Mouse (Mus musculus) lung, embryonic 15.5 days (tissue): ENCODE measurements around the gene Pbx1. TPM values are rescaled to one million over a fixed set of nuclear protein-coding genes. Genes with fewer than 3 reads are reported as not detected.

ENCODE experiments used
- ATAC-seq: fragments of 200-750 bp; cut with Nextera tagmentation; 2 replicates; pipeline ENCODE4 v1.8.0; 2017; ENCODE audit warnings: moderate number of reproducible peaks, borderline replicate concordance; ENCODE audit not compliant: low FRiP score, low TSS enrichment; ENCODE audit errors: extremely low read depth
- H3K27ac ChIP-seq: fragments of 300-500 bp; sonication (generic); 2 replicates; pipeline ENCODE4 v1.5.1; 2015; ENCODE audit warnings: moderate library complexity, mild to moderate bottlenecking, inconsistent platforms
- H3K27me3 ChIP-seq: fragments of 300-500 bp; sonication (generic); 2 replicates; pipeline ENCODE4 v1.6.1; 2015; ENCODE audit warnings: inconsistent platforms
- H3K36me3 ChIP-seq: fragments of 300-500 bp; sonication (generic); 2 replicates; pipeline ENCODE4 v1.6.1; 2015; ENCODE audit warnings: inconsistent platforms
- H3K4me1 ChIP-seq: fragments of 300-500 bp; sonication (generic); 2 replicates; pipeline ENCODE4 v1.6.1; 2015; ENCODE audit warnings: inconsistent platforms
- H3K4me2 ChIP-seq: fragments of 300-500 bp; sonication (generic); 2 replicates; pipeline ENCODE4 v1.6.1; 2015; ENCODE audit warnings: inconsistent platforms, mild to moderate bottlenecking, moderate library complexity
- H3K4me3 ChIP-seq: fragments of 300-500 bp; sonication (generic); 2 replicates; pipeline ENCODE4 v1.5.1; 2015; ENCODE audit warnings: mild to moderate bottlenecking, inconsistent platforms
- H3K9ac ChIP-seq: fragments of 300-500 bp; sonication (generic); 2 replicates; pipeline ENCODE4 v1.6.1; 2015; ENCODE audit warnings: inconsistent platforms
- H3K9me3 ChIP-seq: fragments of 300-500 bp; sonication (generic); 2 replicates; pipeline ENCODE4 v1.6.1; 2016; ENCODE audit warnings: inconsistent platforms
- WGBS: fragments of 180-500 bp; shearing (Covaris S2); methylation state at CpG from one replicate; pipeline ENCODE4 v1.1.7; 2015; 5-methylcytosine and 5-hydroxymethylcytosine counted together
- polyA plus RNA-seq: library from polyadenylated mRNA; unstranded; fragments of >200 nt; fragmentation: Nextera tagmentation; extraction: Ambion mirVana; gene quantifications from 2 replicates; pipeline ENCODE4 v1.2.1, GENCODE M21; 2015

Gene Pbx1
- polyA plus RNA-seq, 1 experiment from 2014 or later = 40.6 TPM

DNA sequence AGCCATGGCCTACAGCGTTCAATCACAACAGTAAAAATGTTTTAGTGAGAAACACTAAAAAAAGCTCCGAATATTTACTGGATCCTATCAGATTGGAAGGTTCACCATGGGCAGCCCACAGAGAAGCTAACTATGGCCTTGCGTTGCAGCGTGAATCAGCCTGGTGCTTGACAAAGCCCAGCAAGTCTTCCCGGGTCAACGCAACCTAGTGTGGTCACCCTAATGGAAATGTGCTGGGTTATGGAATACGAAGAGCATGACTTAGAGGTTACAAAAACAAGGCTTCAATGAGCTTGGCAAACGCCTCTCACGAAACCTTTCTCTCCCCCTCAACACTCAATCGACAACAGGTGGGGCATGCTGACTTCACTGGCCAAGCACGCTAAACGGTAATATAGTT is 188.3 kb downstream of the Pbx1 start:
- ATAC-seq = no peak
- H3K4me1 ChIP-seq = peaks cover 53% of the 10 kb centered on the region
- no peaks in the 10 kb centered on the region for H3K9me3 ChIP-seq
- 70% methylated on average over 12 of the region's 12 CpGs for WGBS
- no peaks in the 10 kb centered on the region for H3K36me3 ChIP-seq
- H3K27me3 ChIP-seq = no peaks in the 10 kb centered on the region
- H3K4me2 ChIP-seq = no peak overlapping the region
- no peak overlapping the region for H3K4me3 ChIP-seq
- H3K9ac ChIP-seq = no peak overlapping the region
- no peak overlapping the region for H3K27ac ChIP-seq

DNA sequence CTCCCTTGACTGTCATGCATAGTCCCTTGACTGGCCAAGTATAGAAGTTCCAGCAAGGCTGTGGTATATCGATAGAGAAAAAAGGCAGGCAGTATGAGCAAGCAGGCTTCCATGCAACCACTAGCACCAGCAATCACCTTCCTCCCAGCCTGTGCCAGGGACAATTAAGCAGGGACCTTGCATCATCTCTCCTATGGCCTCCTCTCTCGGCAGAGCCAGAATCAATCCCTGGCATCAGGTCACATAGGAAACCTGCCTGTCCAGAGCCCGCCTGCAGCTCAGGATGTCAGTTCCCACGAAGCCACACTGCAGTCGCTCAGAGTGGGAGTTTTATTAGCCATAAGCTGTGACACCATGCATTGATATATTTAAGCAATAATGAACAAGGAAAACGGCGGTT is 189.0 kb downstream of the Pbx1 start:
- no peak overlapping the region for H3K9ac ChIP-seq
- H3K4me2 ChIP-seq = no peak overlapping the region
- H3K9me3 ChIP-seq = no peaks in the 10 kb centered on the region
- no peaks in the 10 kb centered on the region for H3K27me3 ChIP-seq
- H3K4me1 ChIP-seq = peaks cover 48% of the 10 kb centered on the region
- 79% methylated on average over 7 of the region's 7 CpGs for WGBS
- H3K36me3 ChIP-seq = no peaks in the 10 kb centered on the region
- no peak for ATAC-seq
- no peak overlapping the region for H3K27ac ChIP-seq
- H3K4me3 ChIP-seq = no peak overlapping the region

DNA sequence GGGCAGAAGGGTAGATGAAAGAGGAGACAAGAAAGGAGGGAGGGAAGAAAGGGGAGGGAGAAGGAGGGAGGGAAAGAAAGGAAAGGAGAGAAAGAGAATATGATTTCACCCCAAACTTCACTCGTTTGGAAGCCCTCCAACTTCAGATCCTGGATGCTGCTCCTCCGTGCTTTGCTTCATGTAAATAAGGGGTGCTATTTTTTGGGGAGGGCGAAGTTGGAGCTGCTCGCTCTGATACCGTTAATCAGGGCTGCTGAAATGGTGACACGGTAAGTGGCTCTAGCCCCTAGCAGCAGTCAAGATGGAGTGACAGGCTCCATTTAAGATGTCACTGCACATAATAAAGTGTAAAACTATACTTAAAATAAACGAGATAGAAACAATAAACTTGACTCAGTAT is 190.8 kb downstream of the Pbx1 start:
- peaks cover 31% of the 10 kb centered on the region for H3K4me1 ChIP-seq
- no peaks in the 10 kb centered on the region for H3K9me3 ChIP-seq
- H3K36me3 ChIP-seq = 0 out of 2 replicates have a peak, but pooled peaks cover under 1% of the 10 kb centered on the region
- H3K9ac ChIP-seq = no peak overlapping the region
- no peak for ATAC-seq
- H3K27ac ChIP-seq = no peak overlapping the region
- peak overlapping the region; percentile 11; the same call in 1 of the 2 replicates for H3K4me2 ChIP-seq
- H3K4me3 ChIP-seq = no peak overlapping the region
- 24% methylated on average over 7 of the region's 7 CpGs for WGBS
- no peaks in the 10 kb centered on the region for H3K27me3 ChIP-seq

DNA sequence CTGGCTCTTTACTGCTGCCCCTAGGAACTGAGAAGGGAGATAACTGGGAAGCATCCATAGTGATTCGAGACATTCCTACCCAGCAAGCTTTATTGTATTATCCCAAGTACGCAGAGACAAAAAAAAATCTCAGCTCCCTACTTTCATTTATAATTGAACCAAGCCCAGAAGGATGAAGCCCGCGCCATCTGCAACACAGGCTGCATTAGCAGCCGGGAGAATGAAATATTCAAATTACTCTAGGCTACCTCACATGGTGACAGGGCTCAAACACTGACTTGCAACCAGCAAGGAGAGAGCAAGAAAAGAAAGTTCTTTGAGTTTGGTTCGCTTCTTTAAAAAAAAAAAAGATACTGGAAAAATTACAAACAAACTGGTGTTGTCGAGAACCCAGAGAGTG is 191.2 kb downstream of the Pbx1 start:
- Histone ChIP-seq H3K4me1 (peaks cover 28% of the 10 kb centered on the region), H3K4me2 (no peak overlapping the region)

DNA sequence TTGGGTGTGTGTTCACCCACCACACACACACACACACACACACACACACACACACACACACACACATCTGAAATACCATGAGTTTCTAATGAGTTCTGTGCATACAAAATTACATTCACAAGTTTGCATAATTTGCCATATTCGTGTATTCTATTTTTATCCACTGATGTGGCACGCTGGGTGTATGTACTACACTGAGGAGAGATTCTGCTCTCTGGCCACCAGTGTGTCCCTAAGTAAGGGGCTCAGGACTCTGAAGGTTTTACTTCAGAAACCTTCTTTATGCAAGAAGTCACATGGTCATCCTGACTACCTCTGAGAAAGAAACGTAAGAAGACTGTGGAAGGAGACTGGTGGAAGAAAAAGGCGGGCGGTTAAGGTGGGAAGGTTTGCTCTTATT is 191.7 kb downstream of the Pbx1 start:
- Histone ChIP-seq H3K9me3 (no peaks in the 10 kb centered on the region), H3K27me3 (no peaks in the 10 kb centered on the region), H3K4me1 (peaks cover 24% of the 10 kb centered on the region), H3K9ac (no peak overlapping the region), H3K27ac (no peak overlapping the region), H3K4me2 (no peak overlapping the region), H3K4me3 (no peak overlapping the region), H3K36me3 (0 out of 2 replicates have a peak, but pooled peaks cover 4% of the 10 kb centered on the region)
- ATAC-seq = no peak
- WGBS = 72% methylated on average over 5 of the region's 5 CpGs

More for the DNA sequence above, 191.2 kb downstream of the Pbx1 start:
- no peaks in the 10 kb centered on the region for H3K9me3 ChIP-seq
- no peaks in the 10 kb centered on the region for H3K27me3 ChIP-seq
- H3K4me3 ChIP-seq = no peak overlapping the region
- H3K9ac ChIP-seq = no peak overlapping the region
- WGBS = 44% methylated on average over 7 of the region's 7 CpGs
- 0 out of 2 replicates have a peak, but pooled peaks cover 4% of the 10 kb centered on the region for H3K36me3 ChIP-seq
- H3K27ac ChIP-seq = no peak overlapping the region
- no peak for ATAC-seq

DNA sequence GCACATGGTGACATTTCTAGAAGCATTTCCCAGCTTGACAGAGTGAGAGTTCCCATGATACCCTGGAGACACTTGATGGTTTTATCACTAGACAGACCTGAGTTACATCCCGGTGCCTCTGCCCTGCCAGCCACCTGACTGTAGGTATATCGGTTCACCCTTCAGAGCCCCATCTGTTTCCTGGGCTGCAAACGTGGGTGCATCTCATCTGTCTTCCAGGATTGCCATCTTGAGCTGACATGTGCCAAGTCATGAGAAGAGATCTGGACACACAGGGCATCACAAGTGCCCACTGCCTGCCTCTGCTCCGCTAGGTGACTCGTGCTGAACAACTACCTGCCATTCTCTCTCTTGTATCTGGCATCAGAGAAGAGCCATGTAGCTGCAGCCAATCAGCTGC is 196.0 kb downstream of the Pbx1 start:
- no peak overlapping the region for H3K9ac ChIP-seq
- no peak overlapping the region for H3K27ac ChIP-seq
- H3K4me2 ChIP-seq = no peak overlapping the region
- 84% methylated on average over 5 of the region's 5 CpGs for WGBS
- H3K36me3 ChIP-seq = 0 out of 2 replicates have a peak, but pooled peaks cover 4% of the 10 kb centered on the region
- H3K4me3 ChIP-seq = no peak overlapping the region
- no peak for ATAC-seq
- no peaks in the 10 kb centered on the region for H3K9me3 ChIP-seq
- H3K4me1 ChIP-seq = peaks cover 15% of the 10 kb centered on the region
- H3K27me3 ChIP-seq = no peaks in the 10 kb centered on the region

DNA sequence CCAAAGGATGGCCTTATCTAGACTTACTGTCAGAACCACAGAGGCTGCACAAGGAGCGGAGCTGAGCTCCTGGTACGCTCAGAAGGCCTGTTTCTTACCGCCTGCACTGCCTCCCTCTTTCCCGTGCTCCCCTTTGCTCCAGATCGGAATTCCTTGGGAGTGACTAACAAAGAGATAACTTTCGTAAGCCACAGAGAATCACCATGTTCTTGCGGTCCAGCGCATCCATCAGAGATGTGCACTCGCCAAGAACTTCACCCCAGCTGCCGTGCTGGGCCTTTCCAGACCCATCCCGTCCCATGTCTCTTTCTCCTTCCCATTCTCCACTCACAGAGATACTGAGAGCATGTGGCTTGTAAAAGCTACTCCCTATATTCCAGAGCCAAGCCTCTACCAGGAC is 197.7 kb downstream of the Pbx1 start:
- H3K36me3 ChIP-seq = 0 out of 2 replicates have a peak, but pooled peaks cover 4% of the 10 kb centered on the region
- no peak overlapping the region for H3K9ac ChIP-seq
- no peaks in the 10 kb centered on the region for H3K9me3 ChIP-seq
- no peak overlapping the region for H3K4me3 ChIP-seq
- 71% methylated on average over 11 of the region's 11 CpGs for WGBS
- no peaks in the 10 kb centered on the region for H3K27me3 ChIP-seq
- H3K27ac ChIP-seq = no peak overlapping the region
- no peak overlapping the region for H3K4me2 ChIP-seq
- H3K4me1 ChIP-seq = peaks cover 22% of the 10 kb centered on the region
- ATAC-seq = no peak

DNA sequence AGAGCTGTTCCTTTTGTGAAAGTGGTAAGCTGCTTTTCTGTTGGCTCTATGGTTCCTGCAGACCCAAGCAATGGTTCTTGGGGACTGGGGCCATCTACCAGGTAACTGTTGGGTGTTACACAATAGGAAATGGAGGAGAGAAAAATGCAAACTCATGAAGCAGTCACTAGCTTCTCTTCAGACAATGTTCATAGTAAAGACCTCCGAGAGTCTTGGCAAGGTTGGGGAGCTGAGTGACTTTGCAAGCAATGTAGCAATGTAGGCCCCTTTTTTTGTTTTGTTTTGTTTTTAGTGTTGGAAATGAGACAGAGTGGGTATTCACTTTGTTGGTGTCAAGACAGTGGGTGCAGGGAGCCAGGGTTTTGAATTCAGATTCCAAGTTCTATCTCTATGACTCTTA is 198.9 kb downstream of the Pbx1 start:
- H3K27me3 ChIP-seq = no peaks in the 10 kb centered on the region
- no peak overlapping the region for H3K9ac ChIP-seq
- no peak overlapping the region for H3K4me2 ChIP-seq
- peaks cover 26% of the 10 kb centered on the region for H3K4me1 ChIP-seq
- H3K4me3 ChIP-seq = no peak overlapping the region
- no peaks in the 10 kb centered on the region for H3K9me3 ChIP-seq
- WGBS = 88% methylated on average over 1 of the region's 1 CpGs
- no peak overlapping the region for H3K27ac ChIP-seq
- no peak for ATAC-seq
- H3K36me3 ChIP-seq = 0 out of 2 replicates have a peak, but pooled peaks cover 4% of the 10 kb centered on the region

DNA sequence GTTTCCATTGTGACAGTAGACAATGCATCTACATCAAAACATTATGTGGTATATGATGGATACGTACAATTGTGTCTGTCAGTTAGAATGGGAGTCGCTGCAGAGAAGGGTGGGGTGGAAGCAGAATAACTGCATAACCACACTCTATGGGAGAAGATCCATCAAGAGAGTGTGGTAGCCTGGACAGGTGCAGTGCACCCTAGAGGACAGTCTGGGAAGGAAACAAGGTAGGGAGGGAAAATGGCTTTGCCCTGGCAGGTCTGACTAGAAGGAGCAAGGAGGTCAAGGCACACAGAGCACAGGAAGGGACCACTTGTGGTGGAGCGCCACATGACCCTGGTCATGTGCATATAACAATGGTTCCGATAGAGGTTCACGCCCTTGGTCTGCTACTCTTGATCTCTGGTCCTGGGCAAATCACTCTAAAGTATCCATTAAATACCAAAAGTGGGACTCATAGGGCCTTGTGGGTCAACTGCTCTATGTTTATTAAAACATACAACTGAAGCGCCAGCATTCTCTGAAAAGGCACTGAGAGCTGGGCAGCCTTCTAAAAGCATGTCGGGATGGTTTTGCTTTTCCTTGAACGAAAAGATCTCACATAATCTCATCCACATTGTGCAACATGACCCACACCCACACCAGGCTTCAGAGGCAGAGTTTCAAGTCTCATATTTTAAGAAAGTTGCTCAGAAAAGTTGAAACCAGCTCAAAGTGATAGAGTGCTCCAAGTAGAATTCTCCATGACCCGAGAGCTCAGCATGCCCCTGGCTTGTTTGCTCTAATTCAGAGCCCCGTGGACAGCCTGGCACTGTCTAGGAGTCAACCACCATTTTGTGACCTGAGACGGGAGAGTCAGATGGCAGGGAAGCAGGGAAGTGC is 200.3 kb downstream of the Pbx1 start:
- whole genome bisulfite sequencing = 86% methylated on average over 11 of the region's 11 CpGs
- H3K9ac ChIP-seq = no peak overlapping the region
- H3K9me3 ChIP-seq = no peaks in the 10 kb centered on the region
- no peak overlapping the region for H3K27ac ChIP-seq
- H3K36me3 ChIP-seq = 0 out of 2 replicates have a peak, but pooled peaks cover 4% of the 10 kb centered on the region
- H3K27me3 ChIP-seq = no peaks in the 10 kb centered on the region
- H3K4me3 ChIP-seq = no peak overlapping the region
- no peak for ATAC-seq
- no peak overlapping the region for H3K4me2 ChIP-seq
- H3K4me1 ChIP-seq = peaks cover 27% of the 10 kb centered on the region

DNA sequence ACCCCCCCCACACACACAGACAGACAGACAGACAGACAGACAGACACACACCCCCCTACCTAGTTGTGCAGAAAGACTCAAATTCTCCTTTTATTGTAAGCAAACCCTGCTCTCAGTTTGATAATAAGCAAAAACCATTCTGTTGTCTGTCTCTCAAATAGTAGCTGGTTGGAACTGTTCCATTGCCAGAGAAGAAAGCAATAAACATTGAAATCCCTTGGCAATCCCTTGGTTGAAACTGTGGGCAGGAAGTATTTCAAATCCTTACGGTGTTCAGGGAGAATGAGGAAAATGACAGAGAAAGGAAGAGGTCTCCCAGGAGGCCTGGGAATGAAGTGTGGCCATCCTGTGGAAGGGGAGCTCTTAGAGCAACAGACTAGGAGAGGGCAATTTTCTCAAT is 201.2 kb downstream of the Pbx1 start:
- 33% methylated on average over 1 of the region's 1 CpGs for WGBS
- Histone ChIP-seq H3K27ac (0 out of 2 replicates have a peak overlapping the region, but pooled peaks have one; percentile 1), H3K9ac (no peak overlapping the region), H3K36me3 (no peaks in the 10 kb centered on the region), H3K27me3 (no peaks in the 10 kb centered on the region), H3K4me2 (no peak overlapping the region), H3K4me3 (no peak overlapping the region), H3K9me3 (no peaks in the 10 kb centered on the region), H3K4me1 (peaks cover 36% of the 10 kb centered on the region)
- no peak for ATAC-seq

DNA sequence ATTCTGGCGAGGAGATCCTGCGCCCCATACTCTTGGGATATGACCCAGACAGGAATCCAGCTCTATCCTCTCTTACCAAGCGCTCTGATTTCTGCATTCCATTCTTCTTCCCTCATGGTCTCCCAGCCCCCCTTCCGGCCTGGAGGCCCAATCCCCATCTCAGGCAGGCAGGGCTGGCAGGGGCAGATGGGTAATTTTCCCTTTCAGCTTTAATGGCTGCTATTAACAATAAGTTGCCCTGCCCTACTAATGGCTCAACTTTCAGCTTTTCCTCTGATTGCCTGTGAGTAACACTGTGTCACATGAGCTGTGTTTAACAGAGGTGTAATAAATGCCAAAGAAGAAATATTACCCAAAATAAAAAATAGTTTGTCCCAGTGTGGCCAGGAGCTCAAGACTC is 201.9 kb downstream of the Pbx1 start:
- no peaks in the 10 kb centered on the region for H3K27me3 ChIP-seq
- 0 out of 2 replicates have a peak overlapping the region, but pooled peaks have one; percentile 9 for H3K27ac ChIP-seq
- peaks cover 41% of the 10 kb centered on the region for H3K4me1 ChIP-seq
- no peak overlapping the region for H3K9ac ChIP-seq
- H3K4me3 ChIP-seq = no peak overlapping the region
- no peaks in the 10 kb centered on the region for H3K36me3 ChIP-seq
- H3K9me3 ChIP-seq = no peaks in the 10 kb centered on the region
- no peak overlapping the region for H3K4me2 ChIP-seq
- WGBS = 35% methylated on average over 4 of the region's 4 CpGs
- no peak for ATAC-seq

DNA sequence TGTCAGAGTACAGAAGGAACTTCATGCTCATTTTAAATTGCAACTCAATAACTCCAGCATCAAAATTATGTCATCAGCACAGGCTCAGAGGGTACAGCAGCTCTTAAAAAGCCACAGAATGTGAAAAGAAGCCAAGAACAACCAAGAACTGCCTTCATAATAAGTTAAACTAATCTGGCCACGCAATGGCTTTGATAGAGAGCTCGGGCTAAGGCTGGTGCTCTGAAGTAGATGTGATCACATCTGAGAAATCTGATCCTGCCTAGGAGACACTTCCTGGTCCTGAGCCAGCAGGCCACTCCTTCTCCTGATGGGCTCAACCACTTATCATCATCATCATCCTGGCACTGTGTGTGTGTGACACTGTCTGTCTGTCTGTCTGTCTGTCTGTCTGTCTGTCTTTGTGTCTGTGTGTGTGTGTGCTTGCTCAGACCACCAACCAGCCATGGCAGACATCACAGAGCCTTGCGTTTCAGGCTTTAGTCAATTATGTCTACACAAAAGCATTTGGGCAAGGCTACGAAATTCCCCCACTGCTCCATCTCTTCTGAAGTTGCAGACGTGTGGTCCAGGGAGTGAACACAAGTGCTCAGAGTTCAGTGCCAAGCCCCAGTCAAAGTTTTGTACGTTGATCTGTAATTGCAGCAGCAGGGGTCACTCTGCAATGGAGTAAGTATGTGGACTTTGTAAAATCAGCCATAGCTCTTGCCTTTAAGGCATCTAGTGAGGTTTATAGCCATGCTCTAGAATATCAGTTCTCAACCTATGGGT is 203.1 kb downstream of the Pbx1 start:
- Histone ChIP-seq H3K36me3 (no peaks in the 10 kb centered on the region), H3K4me2 (no peak overlapping the region), H3K9ac (no peak overlapping the region), H3K4me3 (no peak overlapping the region), H3K9me3 (no peaks in the 10 kb centered on the region), H3K27me3 (no peaks in the 10 kb centered on the region), H3K4me1 (peaks cover 41% of the 10 kb centered on the region), H3K27ac (no peak overlapping the region)
- no peak for ATAC-seq
- WGBS = 71% methylated on average over 6 of the region's 6 CpGs
